Mouse (Mus musculus): ENCODE results near the gene Sycp2l.
"Not testable (repeated sequence)": the region's sequence is repeated elsewhere in the genome, so short reads cannot be mapped to it uniquely, and the experiment has no call there.

Gene Sycp2l

DNA sequence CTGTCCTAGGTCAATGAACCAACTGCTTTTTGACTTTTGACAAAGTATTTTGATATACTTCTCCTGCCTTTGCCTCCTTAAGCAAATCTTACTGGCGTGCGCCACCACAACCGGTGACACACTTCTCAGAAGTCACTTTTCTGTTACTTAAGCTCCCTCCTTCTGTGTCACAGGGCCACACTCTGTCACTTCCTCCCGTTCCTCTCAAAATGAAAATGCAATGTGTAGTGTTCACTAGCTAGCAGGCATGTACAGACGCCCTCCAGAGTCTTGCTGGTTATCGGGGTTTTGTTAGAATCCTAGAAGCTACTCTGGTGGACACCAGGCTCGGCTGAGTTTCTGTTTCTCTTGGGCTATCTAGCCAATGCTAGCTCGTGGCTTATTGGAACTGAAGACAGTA lies 14.2 kb downstream of the Sycp2l start:
- DNase-seq: no peak

GRCm38 (mm10) chr13:41129061-41129460 lies 15.0 kb downstream of the Sycp2l start:
- DNase-seq: no peak

DNA sequence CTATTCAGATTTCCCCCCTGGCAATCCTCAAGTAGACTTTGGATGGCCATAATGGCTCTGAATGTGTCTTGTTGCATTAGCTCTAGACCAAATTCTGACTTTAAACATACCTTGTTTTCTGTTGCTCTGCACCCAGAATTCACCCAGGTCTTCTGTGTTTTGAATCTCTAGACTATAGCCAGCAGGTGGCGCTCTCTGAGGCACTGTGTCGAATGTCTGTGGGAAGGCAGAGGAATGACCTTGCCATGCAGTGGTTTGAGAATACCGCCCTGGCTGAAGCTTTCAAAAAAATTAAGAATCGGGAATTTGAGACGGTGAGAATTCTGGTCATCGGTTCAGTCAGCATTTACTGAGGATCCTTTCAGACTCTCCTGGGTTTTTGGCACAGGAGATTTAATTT lies 20.8 kb downstream of the Sycp2l start:
- DNase-seq: peak; percentile 86 to 88

DNA sequence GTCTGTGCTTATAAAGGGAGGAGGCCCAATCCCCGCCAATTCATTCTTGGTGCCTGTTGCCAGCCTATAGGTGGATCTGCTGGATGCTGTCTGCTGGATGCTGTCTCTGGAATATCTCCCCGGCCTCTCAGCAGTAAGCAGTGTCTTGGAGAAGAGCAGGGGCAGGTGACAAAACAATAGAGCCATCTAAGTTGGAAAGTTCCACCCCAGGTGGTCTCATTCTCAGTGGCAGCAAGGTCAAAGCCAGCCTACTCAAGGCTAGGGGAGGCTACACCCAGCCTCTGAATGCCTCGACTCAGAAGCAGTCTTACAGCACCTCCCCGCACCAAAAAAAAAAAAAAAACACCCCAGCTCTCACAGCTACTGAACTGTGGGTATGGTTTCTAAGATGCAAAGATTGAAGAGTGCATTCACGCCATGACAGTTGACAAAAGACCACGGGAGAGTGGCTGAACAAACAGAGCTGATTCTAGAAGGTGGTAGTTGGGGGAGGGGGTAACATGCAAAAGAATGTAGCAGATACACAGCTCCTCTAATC lies 31.4 kb downstream of the Sycp2l start:
- no peak for DNase-seq

GRCm38 (mm10) chr13:41146271-41146670 lies 32.2 kb downstream of the Sycp2l start:
- peak; percentile 84 to 87 for DNase-seq

GRCm38 (mm10) chr13:41153146-41153545 lies 39.0 kb downstream of the Sycp2l start:
- no peak for DNase-seq

DNA sequence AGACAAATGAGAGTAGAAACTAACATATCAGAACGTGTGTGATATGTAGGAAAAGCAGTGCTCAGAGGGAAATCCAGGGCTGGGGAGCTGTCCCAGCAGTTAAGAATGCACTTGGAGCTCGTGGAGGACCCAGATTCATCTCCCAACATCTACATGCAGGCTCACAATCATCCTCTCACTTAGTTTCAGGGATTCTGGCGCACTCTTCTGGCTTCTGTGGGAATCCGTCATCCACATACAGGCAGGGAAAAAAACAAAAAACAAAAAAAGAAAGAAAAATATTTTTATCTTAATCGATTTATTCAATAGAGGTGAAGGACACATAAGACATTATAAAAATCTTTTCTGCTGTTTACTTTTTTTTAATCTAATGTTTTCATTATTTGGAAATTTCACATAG lies 44.3 kb downstream of the Sycp2l start:
- peak; percentile 10 to 14 for DNase-seq

DNA sequence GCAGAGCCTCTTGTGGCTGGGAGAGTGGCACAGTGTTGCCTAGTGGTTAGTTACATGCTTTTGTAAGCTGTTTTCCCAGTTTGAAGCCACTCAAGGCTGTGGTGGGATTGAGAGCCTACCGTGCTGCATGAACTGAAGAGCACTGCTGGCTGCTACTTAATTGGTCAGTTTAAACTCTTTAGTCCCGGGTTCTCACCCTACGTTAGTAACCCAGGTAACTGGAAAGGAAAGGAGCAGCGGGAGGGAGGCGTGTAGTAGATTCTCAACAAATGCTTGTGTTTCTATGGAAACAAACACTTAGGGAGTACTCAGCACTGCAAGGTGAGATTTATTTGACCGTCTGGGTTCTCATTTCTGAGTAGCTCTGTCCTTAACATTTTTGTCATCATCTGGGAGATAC lies 73.8 kb downstream of the Sycp2l start:
- no peak for DNase-seq

DNA sequence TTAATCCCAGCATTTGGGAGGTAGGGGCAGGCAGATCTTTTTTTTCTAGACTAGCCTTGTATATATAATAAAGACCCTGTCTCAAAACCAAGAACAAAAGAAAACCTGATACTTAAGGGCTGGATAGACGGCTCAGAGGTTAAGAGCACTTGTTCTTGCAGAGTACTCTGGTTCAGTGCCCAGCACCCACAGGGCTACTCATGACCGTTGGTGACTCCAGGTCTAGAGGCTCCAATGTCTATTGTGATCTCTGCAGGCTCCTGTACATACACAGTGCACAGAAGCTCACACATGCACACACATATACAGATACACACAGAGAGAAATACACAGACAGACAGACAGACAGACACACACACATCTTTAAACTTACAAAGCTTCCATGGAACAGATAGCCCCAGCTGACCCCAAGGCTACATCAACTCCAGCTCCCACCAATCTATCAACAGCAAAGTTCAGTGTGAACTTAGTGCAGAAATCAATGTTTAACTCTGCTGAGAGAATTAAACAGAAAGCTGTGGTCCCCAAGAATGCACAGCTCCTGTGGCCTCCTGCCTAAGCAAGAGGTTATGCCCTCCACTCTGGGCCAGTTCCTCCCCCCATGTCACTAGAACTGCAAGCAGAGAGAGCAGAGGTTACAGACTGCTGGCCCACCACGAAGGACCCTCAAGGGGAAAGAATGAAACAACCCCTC lies 81.7 kb downstream of the Sycp2l start:
- DNase-seq: no peak

GRCm38 (mm10) chr13:41200861-41201260 lies 86.8 kb downstream of the Sycp2l start:
- DNase-seq: peak; percentile 39 to 49

DNA sequence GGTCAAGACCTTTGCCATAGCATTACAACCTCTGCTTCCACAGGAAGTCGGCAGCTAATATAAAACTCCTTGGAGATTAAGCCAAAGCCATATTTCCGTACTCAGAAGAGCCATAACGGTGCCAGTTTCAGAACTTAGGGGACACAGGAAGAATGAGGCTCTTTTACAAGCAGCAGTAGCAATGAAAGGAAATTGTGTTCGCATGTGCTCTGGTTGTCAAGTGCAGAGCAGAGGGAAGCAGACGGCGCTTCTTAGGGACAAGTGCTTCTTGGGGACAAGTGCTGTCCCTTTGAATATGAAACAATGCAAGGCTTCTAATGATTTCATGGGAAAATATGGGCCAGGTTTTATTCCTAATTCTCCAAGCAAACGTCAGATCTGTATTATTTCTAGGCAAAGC lies 89.2 kb downstream of the Sycp2l start:
- DNase-seq: peak; percentile 14 to 18

DNA sequence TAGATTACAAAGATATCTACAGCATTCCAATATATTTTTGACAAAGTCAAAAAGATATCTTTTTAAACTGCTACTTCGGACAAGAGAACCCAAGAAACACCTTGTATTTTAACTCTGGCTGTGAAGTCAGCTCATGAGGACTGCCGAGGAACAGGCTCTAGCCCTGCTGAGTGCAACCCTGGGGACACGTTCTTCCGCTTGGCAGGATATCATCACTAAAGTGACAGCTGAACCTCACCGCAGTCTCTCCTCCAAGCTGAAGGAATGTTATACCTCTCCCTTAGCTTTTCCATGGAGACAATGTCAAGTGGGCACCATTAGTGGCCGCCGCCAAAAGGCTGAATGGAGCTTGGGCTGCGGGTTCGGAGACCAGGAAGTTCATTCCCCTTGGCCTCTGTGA lies 89.6 kb downstream of the Sycp2l start:
- peak; percentile 16 to 17 for DNase-seq

- not testable (repeated sequence) for DNase-seq
Observed at GRCm38 (mm10) chr13:41205568-41205967, 91.5 kb downstream of the Sycp2l start.

GRCm38 (mm10) chr13:41206241-41206640 lies 92.1 kb downstream of the Sycp2l start:
- no peak for DNase-seq

DNA sequence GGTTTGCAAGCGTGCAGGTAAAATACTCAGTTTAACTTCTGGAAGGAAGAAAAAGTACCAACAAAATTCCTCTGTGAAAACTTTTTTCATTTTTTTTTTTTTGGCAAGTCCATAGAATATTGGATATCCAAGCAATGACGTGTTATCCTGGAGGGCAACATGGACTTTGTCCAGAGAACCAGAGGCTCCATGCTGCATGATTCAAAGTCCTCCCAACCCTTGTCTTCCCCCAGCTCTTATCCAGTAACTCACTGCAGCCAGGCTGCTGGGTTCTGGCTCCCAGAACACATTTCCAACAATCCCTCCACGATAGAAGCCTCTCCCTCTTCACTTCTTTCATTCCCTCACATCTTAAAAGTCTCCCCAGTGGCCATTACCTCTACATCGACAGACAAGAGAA lies 97.2 kb downstream of the Sycp2l start:
- no peak for DNase-seq

GRCm38 (mm10) chr13:41212558-41213322 lies 98.6 kb downstream of the Sycp2l start:
- DNase-seq: no peak

- no peak for DNase-seq
Observed at GRCm38 (mm10) chr13:41215669-41216068, 101.6 kb downstream of the Sycp2l start.

GRCm38 (mm10) chr13:41216236-41216635 lies 102.1 kb downstream of the Sycp2l start:
- DNase-seq: no peak

- DNase-seq: no peak
Observed at GRCm38 (mm10) chr13:41219056-41219455, 104.9 kb downstream of the Sycp2l start.

DNA sequence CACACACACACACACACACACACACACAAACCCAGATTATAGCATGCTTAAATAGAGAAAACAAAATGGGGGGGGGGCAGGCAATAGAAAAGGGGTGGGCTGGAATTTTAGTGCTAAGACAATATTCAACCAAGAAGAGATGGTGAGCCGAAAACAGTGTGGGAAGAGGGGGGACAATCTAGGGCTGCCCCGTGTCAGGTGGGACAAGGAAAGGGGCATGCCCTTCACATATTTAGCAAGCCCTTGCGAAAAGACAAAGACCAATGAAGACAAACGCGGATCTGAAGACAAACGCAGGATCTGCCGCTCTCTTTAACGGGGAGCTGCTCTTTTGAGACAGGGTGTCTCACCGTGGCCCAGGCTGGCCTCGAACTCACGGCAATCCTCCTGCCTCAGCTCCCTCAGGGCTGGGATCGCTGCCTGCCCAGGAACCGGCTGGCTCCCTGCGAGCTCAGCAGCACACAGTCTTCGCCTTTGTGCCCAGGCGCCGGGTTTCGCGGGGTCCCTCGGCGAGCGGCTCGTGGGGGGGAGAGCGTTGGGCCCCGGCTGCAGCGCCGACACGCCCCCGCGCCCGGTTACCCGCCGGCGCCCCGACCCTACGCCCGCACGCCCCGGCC lies 105.7 kb downstream of the Sycp2l start:
- DNase-seq: peak in 1 of 2 experiments; percentile 70

GRCm38 (mm10) chr13:41220304-41220834 lies 106.3 kb downstream of the Sycp2l start, which contains the start of gene Elovl2:
TSS of gene Elovl2 (minus strand) at chr13:41220405.
- DNase-seq: peak; percentile 85 to 88
